Mouse (Mus musculus) adrenal gland, adult 8-10 months (tissue): ENCODE results near the gene Rpl18. TPM values are rescaled to one million over a fixed set of nuclear protein-coding genes. Genes with fewer than 3 reads are reported as not detected.

ENCODE experiments used
- DNase-seq: peaks from one replicate; pipeline ENCODE4 v3.0.0; 2022
- total RNA-seq, 4 experiments: library from RNA; stranded (reverse); gene quantifications; 2 replicates each; pipeline ENCODE4 v1.2.4; 2022

Rpl18 gene
- total RNA-seq, 4 experiments from 2014 or later = 1,011 to 1,224 (median 1,104) TPM

DNA sequence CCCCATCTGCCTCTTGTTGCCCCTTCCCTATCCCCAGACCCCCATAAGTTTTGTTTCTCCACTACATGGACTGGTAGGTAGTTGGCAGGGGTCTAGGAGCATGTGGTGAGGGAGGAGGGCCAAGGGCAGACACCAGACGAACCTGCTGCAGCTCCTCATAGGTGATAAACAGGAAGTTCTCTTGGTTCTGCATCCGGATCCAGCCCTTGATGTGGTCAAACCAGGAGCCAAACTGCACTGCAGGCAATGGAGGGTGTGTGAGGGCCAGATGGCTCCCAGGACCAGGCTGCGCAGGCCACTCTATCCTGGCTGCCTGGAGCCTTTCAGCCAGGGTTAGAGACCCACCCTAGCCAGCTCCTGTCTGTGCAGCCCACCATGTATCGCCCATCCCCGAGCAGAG is 18.2 kb downstream of the Rpl18 start:
- no peak for DNase-seq

DNA sequence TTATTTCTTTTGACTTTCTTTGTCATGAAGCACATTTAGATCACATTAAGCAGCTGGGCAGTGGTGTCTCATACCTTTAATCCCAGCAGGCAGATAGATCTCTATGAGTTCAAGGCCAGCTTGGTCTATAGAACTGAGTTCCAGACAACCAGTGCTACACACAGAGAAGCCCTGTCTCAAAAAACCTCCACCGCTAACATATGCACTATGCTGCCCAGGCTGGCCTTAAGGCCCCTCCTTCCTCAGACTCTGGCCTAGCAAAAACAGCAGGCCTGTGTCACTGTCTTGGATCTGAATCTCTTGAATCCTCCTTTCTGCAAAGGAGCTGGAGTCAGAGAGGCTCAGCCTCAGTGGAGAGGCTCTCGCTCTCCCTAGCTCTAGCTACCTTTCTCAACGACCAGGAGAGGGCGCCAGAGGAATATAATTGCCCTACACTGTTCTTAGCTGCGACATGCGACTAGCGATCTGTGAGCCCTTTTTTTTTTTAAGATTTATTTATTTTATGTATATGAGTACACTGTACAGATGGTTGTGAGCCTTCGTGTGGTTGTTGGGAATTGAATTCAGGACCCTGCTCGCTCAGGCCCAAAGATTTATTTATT is 24.0 kb downstream of the Rpl18 start:
- DNase-seq = peak; percentile 70

DNA sequence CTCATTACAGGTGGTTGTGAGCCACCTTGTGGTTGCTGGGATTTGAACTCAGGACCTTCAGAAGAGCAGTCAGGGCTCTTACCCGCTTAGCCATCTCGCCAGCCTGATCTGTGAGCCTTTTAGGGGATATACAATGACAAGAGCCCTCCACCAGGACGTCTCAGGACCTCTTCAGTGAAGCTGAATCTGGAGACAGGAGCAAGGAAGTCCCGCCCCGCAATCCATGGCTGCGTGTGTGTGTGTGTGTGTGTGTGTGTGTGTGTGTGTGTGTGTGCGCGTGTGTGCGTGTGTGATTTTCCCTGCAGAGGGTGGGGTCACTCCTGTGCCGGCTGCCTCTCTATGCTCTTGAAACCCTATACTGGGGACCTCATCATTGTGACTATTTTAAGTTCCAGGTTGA is 24.6 kb downstream of the Rpl18 start:
- no peak for DNase-seq

DNA sequence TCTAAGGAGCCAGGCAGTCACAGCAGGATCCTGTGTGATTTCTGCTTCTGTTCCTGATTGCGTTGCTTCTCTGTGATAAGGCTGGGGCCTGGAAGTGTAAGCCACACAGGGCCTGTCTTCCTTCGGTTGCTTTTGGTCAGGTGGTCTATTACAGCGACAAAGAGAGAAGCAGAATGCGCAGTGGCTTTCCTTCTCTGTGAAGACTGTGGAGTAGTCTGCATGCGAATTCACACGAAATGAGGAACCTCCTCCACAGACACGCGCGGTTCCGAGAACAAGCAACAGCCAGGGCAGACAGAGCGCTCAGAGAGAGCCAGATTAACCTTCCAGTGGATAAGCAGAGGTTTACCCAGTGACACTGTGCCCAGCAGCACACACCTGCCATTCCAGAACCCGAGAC is 26.1 kb downstream of the Rpl18 start:
- DNase-seq = no peak

DNA sequence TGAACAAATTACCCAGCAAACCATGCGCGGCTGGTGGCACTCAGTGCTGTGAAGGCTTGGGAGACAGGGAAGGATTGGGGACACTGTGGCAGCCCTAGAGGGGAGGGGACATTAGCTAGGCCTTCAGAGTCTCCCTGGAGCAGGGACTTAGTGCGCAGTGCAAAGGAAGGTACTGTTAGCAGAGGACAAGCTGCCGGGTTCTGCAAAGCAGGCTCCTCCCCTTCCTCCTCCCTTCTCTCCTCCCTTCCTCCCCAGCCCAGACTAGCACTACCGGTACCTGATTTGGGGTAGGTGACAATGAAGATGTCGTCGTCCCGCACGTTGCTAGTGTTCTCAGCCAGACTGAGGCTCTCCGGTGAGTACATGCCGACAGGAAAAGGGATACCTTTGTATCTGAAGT is 26.5 kb downstream of the Rpl18 start:
- DNase-seq = no peak

DNA sequence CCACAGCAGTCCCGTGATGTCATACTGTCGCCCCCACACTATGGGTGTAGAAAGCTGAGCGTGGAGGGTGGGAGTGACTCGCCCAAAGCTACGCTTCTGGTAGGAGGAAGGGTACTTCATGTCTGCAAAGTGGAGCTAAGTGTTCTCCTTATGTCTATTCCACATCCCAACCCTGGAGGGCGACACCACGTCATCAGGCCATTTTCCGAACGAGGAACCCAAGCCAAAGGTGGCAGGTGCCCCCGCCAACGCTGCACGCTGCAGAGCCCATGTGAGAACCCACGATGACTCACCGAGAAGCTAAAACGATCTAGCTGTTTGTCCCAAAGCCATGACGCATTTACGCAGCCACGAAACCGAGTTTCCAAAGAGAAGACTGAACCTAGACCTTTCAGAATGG is 27.1 kb downstream of the Rpl18 start:
- no peak for DNase-seq

DNA sequence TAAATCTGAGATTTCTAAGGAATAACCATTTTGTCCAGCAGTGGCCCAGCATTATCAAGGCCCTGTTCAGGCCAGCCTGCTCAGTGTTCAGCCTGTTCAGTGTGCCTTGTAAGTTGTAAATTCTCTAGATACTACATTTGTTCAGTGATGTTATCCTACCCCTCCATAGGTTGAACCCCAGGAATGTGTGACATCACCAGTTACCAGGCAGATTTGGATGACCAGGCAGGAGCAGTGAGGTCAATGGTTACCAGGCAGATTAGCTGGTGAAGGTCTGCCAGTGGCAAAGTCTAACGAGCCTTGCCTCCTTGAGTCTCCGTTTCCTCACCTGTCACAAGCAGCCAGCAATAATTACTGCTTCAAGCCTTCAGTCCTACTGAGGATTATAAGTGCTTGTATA is 29.1 kb downstream of the Rpl18 start:
- DNase-seq = no peak

DNA sequence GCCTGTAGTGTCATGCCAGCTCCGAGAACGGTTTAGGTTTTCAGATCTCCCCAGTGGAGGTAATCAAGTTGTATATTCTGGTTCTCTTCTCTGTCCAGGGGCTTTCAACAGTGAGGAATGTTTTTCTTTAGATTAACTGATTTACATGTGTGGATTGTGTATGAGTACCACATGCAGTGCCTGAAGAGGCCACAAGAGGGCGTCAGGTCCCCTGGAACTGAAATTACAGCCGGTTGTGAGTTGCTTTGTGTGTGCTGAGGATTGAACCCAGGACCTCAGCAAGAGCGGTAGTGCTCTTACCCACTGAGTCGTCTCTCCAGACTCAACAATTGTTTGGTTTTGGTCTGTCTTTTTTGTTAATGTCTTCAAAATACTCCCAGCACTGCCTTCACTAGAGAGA is 31.3 kb downstream of the Rpl18 start:
- DNase-seq = no peak

DNA sequence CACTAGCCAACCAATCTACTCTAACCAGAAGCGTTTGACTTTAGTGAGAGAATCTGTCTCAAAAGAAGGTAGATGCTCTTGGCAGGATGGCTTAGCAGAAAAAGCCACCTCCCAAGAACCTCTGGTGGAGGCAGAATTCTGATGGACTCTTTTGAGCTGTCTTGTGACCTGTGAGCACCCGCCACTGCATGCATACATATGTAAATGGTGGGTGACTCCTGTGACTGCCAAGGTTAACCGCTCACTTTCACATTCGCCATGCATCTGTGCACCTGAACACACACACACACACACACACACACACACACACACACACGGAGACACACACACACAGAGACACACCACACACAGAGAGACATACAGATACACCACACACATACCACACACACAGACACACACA is 32.2 kb downstream of the Rpl18 start:
- no peak for DNase-seq

DNA sequence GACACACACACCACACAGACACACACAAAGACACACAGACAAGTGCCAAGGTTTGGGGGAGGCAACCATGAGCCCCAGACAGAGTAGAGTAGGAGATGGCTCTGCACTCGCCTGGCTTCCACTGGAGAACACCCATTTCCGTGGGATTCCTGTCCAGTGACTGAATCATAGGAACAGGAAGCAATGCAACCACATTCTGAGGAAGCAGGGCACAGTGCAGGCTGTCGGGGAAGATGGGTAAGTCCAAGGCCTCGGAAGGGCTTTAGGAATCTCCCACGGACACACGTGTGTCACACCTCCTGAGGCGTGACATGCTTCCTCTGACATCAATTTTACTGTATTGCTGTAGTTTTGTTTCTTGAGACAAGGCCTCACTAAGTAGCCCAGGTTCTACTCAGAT is 32.9 kb downstream of the Rpl18 start:
- no peak for DNase-seq

DNA sequence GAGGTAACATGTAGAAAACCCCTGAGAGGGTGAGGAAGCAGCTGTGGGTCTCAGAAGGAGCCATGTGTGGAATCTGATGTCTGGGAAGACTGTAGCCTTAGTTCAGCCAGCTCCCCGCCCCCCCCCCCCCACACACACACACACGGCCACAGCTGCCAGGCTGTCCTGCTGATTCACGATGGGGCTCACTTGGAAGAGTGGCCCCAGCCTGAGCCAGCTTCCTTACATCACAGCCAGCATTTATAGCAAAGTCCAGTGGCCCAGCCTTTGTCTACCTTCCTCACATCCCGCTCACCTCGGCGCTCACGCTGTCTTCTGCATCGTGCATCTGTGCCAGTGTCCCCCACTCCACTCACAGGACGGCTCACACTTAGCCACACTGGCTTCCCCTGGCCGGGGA is 34.1 kb downstream of the Rpl18 start:
- DNase-seq = no peak

DNA sequence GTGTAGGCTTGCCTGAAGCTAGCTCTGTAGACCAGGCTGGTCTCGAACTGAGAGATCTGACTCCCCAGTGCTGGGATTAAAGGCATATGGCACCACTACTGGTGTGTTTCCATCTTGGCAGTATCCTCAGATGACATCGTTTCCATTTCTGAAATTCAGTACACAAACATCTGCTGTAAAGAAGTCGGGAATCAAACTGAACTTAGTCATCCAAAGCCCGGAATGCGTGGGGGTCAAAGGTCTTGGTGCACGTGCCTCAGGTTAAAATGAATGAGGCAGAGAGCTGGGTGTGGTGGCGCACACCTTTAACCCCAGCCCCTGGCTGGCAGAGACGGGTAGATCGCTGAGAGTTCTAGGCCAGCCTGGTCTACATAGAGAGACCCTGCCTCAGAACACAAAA is 34.9 kb downstream of the Rpl18 start:
- DNase-seq = no peak

DNA sequence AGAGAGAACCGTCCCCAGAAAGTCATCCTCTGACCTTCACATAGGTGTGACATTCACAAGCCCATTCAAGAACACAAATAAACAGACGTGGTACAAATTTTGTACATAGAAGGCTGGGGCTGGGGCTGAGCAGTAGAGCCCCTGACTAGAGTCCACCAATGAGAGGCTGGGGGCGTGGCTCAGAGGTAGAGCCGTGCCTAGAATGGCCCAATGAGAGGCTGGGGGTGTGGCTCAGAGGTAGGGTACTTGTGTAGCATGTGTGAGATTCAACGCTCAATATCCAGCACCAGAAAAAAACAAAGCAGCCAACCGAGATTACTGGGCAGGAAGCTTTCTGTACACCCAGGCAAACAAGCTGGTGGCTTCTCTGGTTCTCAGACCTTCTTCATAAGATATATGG is 40.4 kb downstream of the Rpl18 start:
- no peak for DNase-seq

DNA sequence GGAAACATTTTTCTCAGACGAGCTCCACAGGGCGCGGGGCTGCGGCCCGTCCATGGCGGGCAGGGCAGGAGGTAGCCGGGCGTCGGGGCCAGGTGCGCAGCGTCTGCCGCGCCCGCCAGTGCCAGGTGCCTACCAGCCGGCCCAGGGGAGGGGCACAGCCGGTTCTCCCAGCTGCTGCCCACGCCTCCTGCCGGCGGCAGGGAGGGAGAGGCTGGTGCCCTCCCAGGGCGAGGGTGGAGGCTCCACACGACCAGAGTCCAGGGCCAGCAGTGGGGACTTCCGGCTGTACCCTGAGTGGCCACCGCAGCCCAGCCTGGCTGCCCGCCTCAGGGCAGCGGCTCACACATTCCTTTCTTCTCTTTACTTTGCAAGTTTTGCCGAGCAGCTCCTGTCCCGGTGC is 44.1 kb downstream of the Rpl18 start:
- no peak for DNase-seq

DNA sequence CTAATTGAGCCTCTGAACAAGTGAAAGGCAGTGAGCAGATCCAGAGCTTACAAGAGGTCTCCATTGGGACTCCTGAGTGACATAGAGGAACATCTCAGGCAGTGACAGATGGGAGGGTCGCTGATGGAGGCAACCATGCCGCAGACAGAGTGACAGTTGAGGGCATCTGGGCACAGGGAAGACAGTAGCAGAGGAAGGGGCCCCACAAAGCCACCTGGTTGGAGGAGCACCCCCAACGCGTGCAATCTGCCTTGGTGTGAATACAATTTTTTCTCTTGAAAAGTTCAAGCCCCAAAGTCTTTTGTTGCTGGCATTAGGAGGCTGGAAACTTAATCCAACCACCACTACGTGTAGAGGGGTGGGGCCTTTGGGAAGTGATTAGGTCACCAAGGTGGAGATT is 44.9 kb downstream of the Rpl18 start:
- no peak for DNase-seq

DNA sequence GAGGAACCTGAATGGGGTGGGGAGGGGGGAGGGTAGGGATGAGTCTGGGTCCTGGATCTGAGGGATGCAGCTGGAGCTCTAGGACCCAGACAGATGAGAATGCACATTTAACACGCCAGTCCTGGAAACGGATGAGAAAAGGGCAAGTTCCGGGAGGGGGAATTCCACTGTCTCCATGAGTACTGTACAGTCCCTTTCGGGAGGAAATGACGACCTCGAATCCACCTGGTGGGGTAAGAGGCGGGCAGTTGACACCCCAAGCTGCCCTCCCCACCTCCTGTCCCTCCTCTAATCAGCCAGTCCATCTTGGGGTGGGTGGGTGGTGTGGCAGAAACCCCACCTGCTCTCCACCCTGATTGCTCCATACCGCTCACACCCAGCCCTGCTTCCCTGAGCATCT is 50.7 kb downstream of the Rpl18 start:
- DNase-seq = no peak

DNA sequence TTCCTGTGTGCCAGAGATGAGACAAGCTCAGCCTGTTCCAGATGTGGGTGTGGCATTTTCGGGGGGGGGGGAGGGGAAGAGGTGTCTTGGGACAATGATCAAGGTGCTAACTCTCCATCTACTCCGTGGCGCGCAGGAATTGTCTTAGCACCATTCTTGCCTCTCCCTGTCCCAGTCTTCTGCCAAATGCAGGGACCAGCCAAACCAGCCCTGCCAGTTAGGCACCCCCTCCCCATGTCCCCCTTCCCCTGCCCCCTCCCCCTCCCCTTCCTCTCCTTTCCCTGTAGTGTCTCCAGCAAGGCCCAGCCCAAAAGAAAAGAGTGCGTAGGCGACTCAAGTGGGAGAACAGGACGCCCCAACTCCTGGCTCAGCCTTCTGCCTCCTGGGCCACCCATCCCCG is 51.5 kb downstream of the Rpl18 start:
- no peak for DNase-seq

DNA sequence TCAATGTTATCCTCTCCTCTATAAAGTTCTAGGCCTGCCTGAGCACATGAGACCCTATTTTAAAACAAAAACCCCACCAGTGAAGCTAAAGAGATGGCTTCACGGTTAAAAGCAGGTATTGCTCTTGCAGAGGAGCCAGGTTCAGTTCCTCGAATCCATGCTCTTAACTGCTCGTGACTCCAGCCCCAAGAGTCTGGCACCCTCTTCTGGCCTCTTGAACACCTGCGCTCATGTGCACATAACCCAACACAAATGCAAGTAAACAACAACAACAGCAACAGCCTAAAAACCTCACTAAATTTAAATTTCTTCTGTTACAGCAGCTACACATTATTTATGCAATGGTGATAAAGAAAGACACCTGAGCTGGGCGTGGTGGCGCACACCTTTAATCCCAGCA is 52.2 kb downstream of the Rpl18 start:
- DNase-seq = no peak

Other genes with a start within 250 kb of the Rpl18 start
- 100 to 1,000 TPM in 1 of 4 experiments, 10 to 100 TPM in 3; 71.7 to 105 (median 89.1) TPM for gene Bax, start 248.6 kb upstream of the Rpl18 start, total RNA-seq
- gene Tulp2, start 233.6 kb upstream of the Rpl18 start, total RNA-seq = 1 to 10 TPM in 2 of 4 experiments, under 1 TPM in 2; 0.20 to 2.5 (median 0.94) TPM
- gene Gm45808, start 228.6 kb upstream of the Rpl18 start, total RNA-seq = 10 to 100 TPM; 38.9 to 41.2 (median 40.2) TPM
- gene Dhdh, start 226.7 kb upstream of the Rpl18 start, total RNA-seq = 10 to 100 TPM; 65.1 to 80.0 (median 69.2) TPM
- 100 to 1,000 TPM; 291 to 305 (median 294) TPM for gene Nucb1, start 205.1 kb upstream of the Rpl18 start, total RNA-seq
- gene Ppp1r15a, start 189.2 kb upstream of the Rpl18 start, total RNA-seq = 10 to 100 TPM; 29.2 to 62.8 (median 45.0) TPM
- 1 to 10 TPM; 3.1 to 6.9 (median 4.3) TPM for gene Plekha4, start 189.1 kb upstream of the Rpl18 start, total RNA-seq
- gene Hsd17b14, start 160.6 kb upstream of the Rpl18 start, total RNA-seq = 1 to 10 TPM in 2 of 4 experiments, under 1 TPM in 1, not detected in 1; 0.99 to 2.6 (median 2.1) TPM
- gene Bcat2, start 145.3 kb upstream of the Rpl18 start, total RNA-seq = 100 to 1,000 TPM; 191 to 306 (median 245) TPM
- not detected for gene Fgf21, start 100.0 kb upstream of the Rpl18 start, total RNA-seq
- gene Fut1, start 98.2 kb upstream of the Rpl18 start, total RNA-seq = not detected
- gene Izumo1, start 93.6 kb upstream of the Rpl18 start, total RNA-seq = under 1 TPM; 0.14 to 0.68 (median 0.38) TPM
- gene Rasip1, start 88.0 kb upstream of the Rpl18 start, total RNA-seq = 10 to 100 TPM; 15.5 to 30.2 (median 21.4) TPM
- gene Mamstr, start 75.5 kb upstream of the Rpl18 start, total RNA-seq = 10 to 100 TPM in 1 of 4 experiments, 1 to 10 TPM in 3; 2.4 to 14.9 (median 3.6) TPM
- under 1 TPM in 2 of 4 experiments, not detected in 2; 0.11 to 0.18 TPM for gene Fut2, start 49.1 kb upstream of the Rpl18 start, total RNA-seq
- under 1 TPM in 3 of 4 experiments, not detected in 1; 0.21 to 0.68 (median 0.32) TPM for gene Ntn5, start 31.4 kb upstream of the Rpl18 start, total RNA-seq
- under 1 TPM; 0.15 to 0.59 (median 0.30) TPM for gene Sec1, start 21.1 kb upstream of the Rpl18 start, total RNA-seq
- 10 to 100 TPM; 11.5 to 28.2 (median 18.9) TPM for gene Car11, start 15.6 kb upstream of the Rpl18 start, total RNA-seq
- gene Dbp, start 10.4 kb upstream of the Rpl18 start, total RNA-seq = 100 to 1,000 TPM; 254 to 411 (median 333) TPM
- gene Sphk2, start 2.5 kb downstream of the Rpl18 start, total RNA-seq = 10 to 100 TPM; 36.9 to 40.2 (median 39.3) TPM
- 1 to 10 TPM in 1 of 4 experiments, under 1 TPM in 3; 0.29 to 2.1 (median 0.66) TPM for gene Fam83e, start 5.8 kb downstream of the Rpl18 start, total RNA-seq
- not detected for gene Spaca4, start 10.4 kb downstream of the Rpl18 start, total RNA-seq
- 10 to 100 TPM in 3 of 4 experiments, 1 to 10 TPM in 1; 8.9 to 24.9 (median 15.5) TPM for gene Lmtk3, start 68.3 kb downstream of the Rpl18 start, total RNA-seq
- 1 to 10 TPM in 2 of 4 experiments, under 1 TPM in 2; 0.52 to 4.5 (median 1.8) TPM for gene Sult2b1, start 69.2 kb downstream of the Rpl18 start, total RNA-seq
- 100 to 1,000 TPM; 112 to 140 (median 122) TPM for gene Cyth2, start 99.1 kb downstream of the Rpl18 start, total RNA-seq
- under 1 TPM; 0.17 to 0.65 (median 0.36) TPM for gene Kcnj14, start 109.3 kb downstream of the Rpl18 start, total RNA-seq
- gene Grwd1, start 115.5 kb downstream of the Rpl18 start, total RNA-seq = 10 to 100 TPM; 24.8 to 31.5 (median 30.0) TPM
- gene Kdelr1, start 157.3 kb downstream of the Rpl18 start, total RNA-seq = 100 to 1,000 TPM; 127 to 158 (median 151) TPM
- gene Grin2d, start 162.9 kb downstream of the Rpl18 start, total RNA-seq = 1 to 10 TPM in 3 of 4 experiments, under 1 TPM in 1; 0.78 to 1.4 (median 1.2) TPM
- under 1 TPM in 1 of 4 experiments, not detected in 3; 0.78 TPM for gene Syngr4, start 181.3 kb downstream of the Rpl18 start, total RNA-seq
- 10 to 100 TPM; 36.3 to 60.3 (median 52.9) TPM for gene Tmem143, start 181.5 kb downstream of the Rpl18 start, total RNA-seq
- gene Emp3, start 205.9 kb downstream of the Rpl18 start, total RNA-seq = 100 to 1,000 TPM; 302 to 612 (median 463) TPM
- gene Ccdc114, start 208.6 kb downstream of the Rpl18 start, total RNA-seq = 10 to 100 TPM; 17.8 to 92.8 (median 47.9) TPM